Comparison of ENCODE assay signal across 20 mouse cellular contexts in genomic region chr2:113373489-113373888, GRCm38 (mm10). TPM values are rescaled to one million over a fixed set of nuclear protein-coding genes. Genes with fewer than 3 reads are reported as not detected.
A peak's percentile ranks its signal among the peaks of the same experiment; 100 is the strongest.
DNase-seq lines count a peak whose midpoint lies in the region; ATAC-seq and TF ChIP-seq lines count a peak whose summit lies in the region.
"Had no signal": no experiment of that assay in that cellular context is flagged by ENCODE, and none has a peak within 500 bp of the region (broad histone marks: within the 10 kb centered on the region; RNA-seq: fewer than 3 reads in every experiment).

No protein-coding gene starts in this region.

- no peak overlapping the region for H3K4me2 ChIP-seq in hindbrain, embryonic 14.5 days (replicated peaks)

- no peak overlapping the region for H3K4me3 ChIP-seq in layer of hippocampus, adult 2 months
- no peak overlapping the region for H3K4me3 ChIP-seq in hindbrain, embryonic 14.5 days (replicated peaks; ENCODE audit: low read length)

- peak; percentile 21 for DNase-seq in cerebellum, adult 9-10 months
- no peak for DNase-seq in cerebellum, postnatal 36 days
- no peak for DNase-seq in layer of hippocampus, adult 2 months (ENCODE audit: low spot score in 2 of 2)
- DNase-seq in layer of hippocampus, postnatal 36 days = no peak
- peak; percentile 54 for DNase-seq in brain, adult 2 months (ENCODE audit: low read depth, low spot score)
- DNase-seq in hindbrain, embryonic 14.5 days (ENCODE audit: low spot score) = no peak
- DNase-seq: adrenal gland, adult 2 months; adrenal gland, adult 8-10 months; adrenal gland, postnatal 10 days; adrenal gland, postnatal 14 days; adrenal gland, postnatal 25 days; adrenal gland, postnatal 36 days; B cell, adult 2 months; cerebellum, adult 11 months had no signal

- ATAC-seq in hindbrain, embryonic 14.5 days (ENCODE audit: low FRiP score) = no peak
- ATAC-seq: activated CD4-positive, CD25-positive, alpha-beta regulatory T cell, adult 4 months; CD4-positive, CD25-positive, alpha-beta regulatory T cell, adult 4 months; Patski had no signal

- no peaks in the 10 kb centered on the region for H3K9me3 ChIP-seq in hindbrain, embryonic 14.5 days (ENCODE audit: control insufficient read depth, low read length)

- no peak for TF ChIP-seq CTCF in layer of hippocampus, adult 2 months (conservative IDR thresholded peaks at IDR 0.05)

- WGBS in hindbrain, embryonic 14.5 days = 78% methylated on average over 1 of the region's 1 CpGs

- H3K36me3 ChIP-seq in hindbrain, embryonic 14.5 days (replicated peaks; ENCODE audit: control insufficient read depth, insufficient read depth) = no peaks in the 10 kb centered on the region
- H3K36me3 ChIP-seq: G1E had no signal

- H3K4me1 ChIP-seq in hindbrain, embryonic 14.5 days (replicated peaks; ENCODE audit: control insufficient read depth, insufficient read depth, low read length) = no peaks in the 10 kb centered on the region

- no peak overlapping the region for H3K9ac ChIP-seq in hindbrain, embryonic 14.5 days

- H3K27ac ChIP-seq in layer of hippocampus, adult 2 months = peak overlapping the region; percentile 52; the same call in 1 of the 2 replicates
- no peak overlapping the region for H3K27ac ChIP-seq in hindbrain, embryonic 14.5 days

- H3K27me3 ChIP-seq in hindbrain, embryonic 14.5 days (ENCODE audit: control insufficient read depth, insufficient read depth, low read length) = no peaks in the 10 kb centered on the region
- H3K27me3 ChIP-seq: CH12.LX, Patski had no signal

RNA-seq across cellular contexts. Expression of gene Fmn1, which starts 46.0 kb away (rescaled TPM):
- total RNA-seq in layer of hippocampus, adult 2 months (2021) = 10 to 100 TPM; 43.3 to 47.3 TPM
- 10 to 100 TPM; 38.2 to 38.7 TPM for total RNA-seq in layer of hippocampus, postnatal 36 days (2021)
- polyA plus RNA-seq in hindbrain, embryonic 14.5 days (2014; fragmentation: Nextera tagmentation; extraction: Ambion mirVana) = 0.56 and 0.67 TPM in 2 replicates
- total RNA-seq: MEL had no signal
- polyA plus RNA-seq: G1E had no signal

Comparison
In these comparisons a context has a peak if more than half of its experiments do, and no peak if none do; other contexts are left out.
1. DNase-seq: peak in cerebellum, adult 9-10 months (single experiment) and brain, adult 2 months (single experiment); none in cerebellum, postnatal 36 days (0 of 2), layer of hippocampus, adult 2 months (0 of 2), layer of hippocampus, postnatal 36 days (0 of 2) and hindbrain, embryonic 14.5 days (single experiment).